9 mouse cellular contexts compared by ENCODE assay signal in the genomic region with DNA sequence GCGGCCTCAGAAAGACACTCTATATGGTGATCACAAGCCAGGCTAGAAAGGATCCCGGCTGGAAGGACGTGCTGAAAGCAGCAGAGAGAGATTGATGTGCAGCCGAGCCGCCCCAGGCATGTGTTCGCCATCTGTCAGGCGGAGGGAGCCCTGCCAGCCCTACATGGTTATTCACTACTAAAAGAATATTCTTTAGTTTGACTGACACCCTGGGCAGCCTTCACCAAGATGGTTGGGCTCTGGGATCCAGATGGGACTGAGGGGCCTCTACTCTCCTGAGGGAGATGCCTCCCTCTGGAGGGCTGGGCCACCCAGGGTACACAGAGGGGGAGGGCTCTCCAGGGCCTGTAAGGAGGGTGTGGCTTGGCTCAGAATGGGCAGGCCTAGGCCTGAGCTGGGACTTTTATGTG.
DNase-seq lines count a peak whose midpoint lies in the region; ATAC-seq lines count a peak whose summit lies in the region.
"Had no signal": no experiment of that assay in that cellular context is flagged by ENCODE, and none has a peak within 500 bp of the region (broad histone marks: within the 10 kb centered on the region; RNA-seq: fewer than 3 reads in every experiment).

No protein-coding gene starts in this region.

- H3K27me3 ChIP-seq in kidney, embryonic 16.5 days (ENCODE audit: insufficient read depth, low read length): no peaks in the 10 kb centered on the region
- no peaks in the 10 kb centered on the region for H3K27me3 ChIP-seq in embryonic facial prominence, embryonic 12.5 days
- no peaks in the 10 kb centered on the region for H3K27me3 ChIP-seq in heart, embryonic 15.5 days
- H3K27me3 ChIP-seq in midbrain, embryonic 11.5 days (ENCODE audit: control insufficient read depth, insufficient read depth, low read length): no peaks in the 10 kb centered on the region

- H3K4me2 ChIP-seq in kidney, embryonic 16.5 days (replicated peaks; ENCODE audit: low read depth, low read length): no peak overlapping the region
- H3K4me2 ChIP-seq in embryonic facial prominence, embryonic 12.5 days (replicated peaks): no peak overlapping the region; the same call in 1 of the 2 replicates
- peak overlapping the region; percentile 37 for H3K4me2 ChIP-seq in heart, embryonic 15.5 days
- H3K4me2 ChIP-seq in midbrain, embryonic 11.5 days: no peak overlapping the region

- peak; percentile 91 for ATAC-seq in kidney, embryonic 16.5 days (ENCODE audit: low FRiP score, low TSS enrichment)
- peak; percentile 93 for ATAC-seq in embryonic facial prominence, embryonic 12.5 days (ENCODE audit: insufficient number of reproducible peaks, insufficient read depth, low FRiP score, low TSS enrichment)
- ATAC-seq in heart, embryonic 15.5 days (replicated peaks; ENCODE audit: insufficient number of reproducible peaks, insufficient read depth, low FRiP score, low read depth): peak; percentile 80
- ATAC-seq in midbrain, embryonic 11.5 days (ENCODE audit: low FRiP score): peak; percentile 92
- ATAC-seq in monocyte, adult 5-6 weeks (replicated peaks; ENCODE audit: insufficient number of reproducible peaks, low FRiP score, low TSS enrichment, poor library complexity, severe bottlenecking): no peak

- H3K9me3 ChIP-seq in kidney, embryonic 16.5 days (ENCODE audit: low read length): no peaks in the 10 kb centered on the region
- H3K9me3 ChIP-seq in embryonic facial prominence, embryonic 12.5 days: no peaks in the 10 kb centered on the region
- H3K9me3 ChIP-seq in heart, embryonic 15.5 days (replicated peaks): no peaks in the 10 kb centered on the region
- H3K9me3 ChIP-seq in midbrain, embryonic 11.5 days (ENCODE audit: control insufficient read depth, low read length): no peaks in the 10 kb centered on the region
- H3K9me3 ChIP-seq: G1E had no signal

- no peak overlapping the region for H3K9ac ChIP-seq in kidney, embryonic 16.5 days (replicated peaks; ENCODE audit: low read length)
- H3K9ac ChIP-seq in embryonic facial prominence, embryonic 12.5 days: 0 out of 2 replicates have a peak overlapping the region, but pooled peaks have one; percentile 2
- H3K9ac ChIP-seq in heart, embryonic 15.5 days: no peak overlapping the region
- H3K9ac ChIP-seq in midbrain, embryonic 11.5 days (ENCODE audit: low read length): no peak overlapping the region

- H3K27ac ChIP-seq in kidney, embryonic 16.5 days (ENCODE audit: low read length): no peak overlapping the region
- H3K27ac ChIP-seq in embryonic facial prominence, embryonic 12.5 days: peak overlapping the region; percentile 78
- H3K27ac ChIP-seq in heart, embryonic 15.5 days: no peak overlapping the region
- H3K27ac ChIP-seq in midbrain, embryonic 11.5 days (ENCODE audit: low read depth, low read length): no peak overlapping the region

- 42% methylated on average over 7 of the region's 7 CpGs for WGBS in kidney, embryonic 16.5 days
- WGBS in embryonic facial prominence, embryonic 12.5 days: 22% methylated on average over 7 of the region's 7 CpGs
- WGBS in heart, embryonic 15.5 days: 25% methylated on average over 7 of the region's 7 CpGs
- WGBS in midbrain, embryonic 11.5 days: 48% methylated on average over 7 of the region's 7 CpGs

- no peak for DNase-seq in kidney, postnatal 25 days
- peak; percentile 63 to 65 for DNase-seq in layer of hippocampus, postnatal 25 days (ENCODE audit: extremely low spot score in 1 of 2, low spot score in 1 of 2)
- DNase-seq in midbrain, embryonic 11.5 days (ENCODE audit: low spot score, missing footprints): peak; percentile 89
- DNase-seq in spleen, postnatal 10 days (ENCODE audit: low spot score in 2 of 2): no peak

- H3K4me3 ChIP-seq in kidney, embryonic 16.5 days (ENCODE audit: low read length): no peak overlapping the region
- no peak overlapping the region for H3K4me3 ChIP-seq in embryonic facial prominence, embryonic 12.5 days
- no peak overlapping the region for H3K4me3 ChIP-seq in heart, embryonic 15.5 days
- no peak overlapping the region for H3K4me3 ChIP-seq in midbrain, embryonic 11.5 days (ENCODE audit: low read depth, low read length)

- H3K4me1 ChIP-seq in kidney, embryonic 16.5 days (ENCODE audit: insufficient read depth, low read length): peaks cover 21% of the 10 kb centered on the region
- peaks cover 25% of the 10 kb centered on the region for H3K4me1 ChIP-seq in embryonic facial prominence, embryonic 12.5 days
- H3K4me1 ChIP-seq in heart, embryonic 15.5 days (replicated peaks): peaks cover 10% of the 10 kb centered on the region
- no peaks in the 10 kb centered on the region for H3K4me1 ChIP-seq in midbrain, embryonic 11.5 days (ENCODE audit: control insufficient read depth, insufficient read depth, low read length)

- no peaks in the 10 kb centered on the region for H3K36me3 ChIP-seq in kidney, embryonic 16.5 days (ENCODE audit: insufficient read depth, low read length)
- H3K36me3 ChIP-seq in embryonic facial prominence, embryonic 12.5 days: no peaks in the 10 kb centered on the region
- no peaks in the 10 kb centered on the region for H3K36me3 ChIP-seq in heart, embryonic 15.5 days
- H3K36me3 ChIP-seq in midbrain, embryonic 11.5 days (ENCODE audit: control insufficient read depth, insufficient read depth, low read length): no peaks in the 10 kb centered on the region
- H3K36me3 ChIP-seq: G1E had no signal

Comparison
In these comparisons a context has a peak if more than half of its experiments do, and no peak if none do; other contexts are left out.
1. DNase-seq: peak in layer of hippocampus, postnatal 25 days (2 of 2) and midbrain, embryonic 11.5 days (single experiment); none in kidney, postnatal 25 days (0 of 2) and spleen, postnatal 10 days (0 of 2).